Mouse (Mus musculus): Measurements from ENCODE around the gene Sost. TPM values are rescaled to one million over a fixed set of nuclear protein-coding genes. Genes with fewer than 3 reads are reported as not detected.

Sost gene
- not detected in 2 replicates for polyA plus RNA-seq (2014; fragmentation: Nextera tagmentation; extraction: Ambion mirVana)

DNA sequence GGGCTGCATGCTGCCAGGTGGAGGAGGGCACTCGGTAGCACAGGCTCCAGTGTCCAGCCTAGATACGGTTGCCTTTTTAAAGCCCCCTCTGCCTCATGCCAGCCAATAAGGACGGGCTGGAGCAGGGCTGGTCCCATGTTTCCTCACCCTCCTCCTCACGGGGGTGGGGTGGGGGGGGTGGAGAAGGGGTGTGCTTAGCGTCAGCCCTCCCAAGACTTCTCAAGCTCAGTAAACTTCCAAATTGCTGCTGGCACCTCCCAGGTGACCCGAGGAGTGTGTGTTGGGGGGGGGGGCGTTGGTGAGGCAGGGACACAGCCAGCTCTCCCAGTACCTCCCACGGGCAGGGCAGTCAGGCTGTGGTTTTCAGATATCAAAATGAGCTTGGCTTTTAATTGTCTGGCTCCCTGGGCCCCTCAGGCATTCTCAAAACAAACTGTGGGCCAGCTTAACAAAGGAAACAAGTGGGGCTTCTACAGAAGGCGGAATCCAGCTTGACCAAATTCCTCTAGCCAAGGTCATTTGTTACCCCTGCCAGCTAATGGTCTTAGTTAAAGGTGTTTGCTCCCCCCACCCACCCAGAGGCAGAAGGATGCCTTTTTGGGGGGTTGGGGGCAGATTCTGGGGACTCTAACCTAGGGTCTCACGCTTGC is at the start of gene Sost:
Sost (minus strand) TSS at position 51 of the 650 bp plus-strand sequence.
- no peak for ATAC-seq (ENCODE audit: low FRiP score, low TSS enrichment)
- peaks cover 38% of the 10 kb centered on the region for H3K27me3 ChIP-seq (ENCODE audit: control insufficient read depth, insufficient read depth, low read length)
- no peaks in the 10 kb centered on the region for H3K9me3 ChIP-seq (ENCODE audit: control insufficient read depth, low read length)
- H3K4me3 ChIP-seq (replicated peaks; ENCODE audit: low read depth, low read length), result no peak within 1 kb of the TSS
- peaks cover 10% of the 10 kb centered on the region for H3K4me1 ChIP-seq (ENCODE audit: control insufficient read depth, insufficient read depth, low read length)
- no peak within 1 kb of the TSS for H3K4me2 ChIP-seq (ENCODE audit: low read length)
- no peaks in the 10 kb centered on the region for H3K36me3 ChIP-seq (ENCODE audit: control insufficient read depth, insufficient read depth, low read length)
- WGBS, result 24% methylated on average over 10 of the region's 10 CpGs
- DNase-seq, result no peak
- H3K27ac ChIP-seq (replicated peaks; ENCODE audit: low read depth, low read length), result no peak within 1 kb of the TSS
- H3K9ac ChIP-seq (replicated peaks; ENCODE audit: low read length), result no peak within 1 kb of the TSS; the same call in 1 of the 2 replicates

DNA sequence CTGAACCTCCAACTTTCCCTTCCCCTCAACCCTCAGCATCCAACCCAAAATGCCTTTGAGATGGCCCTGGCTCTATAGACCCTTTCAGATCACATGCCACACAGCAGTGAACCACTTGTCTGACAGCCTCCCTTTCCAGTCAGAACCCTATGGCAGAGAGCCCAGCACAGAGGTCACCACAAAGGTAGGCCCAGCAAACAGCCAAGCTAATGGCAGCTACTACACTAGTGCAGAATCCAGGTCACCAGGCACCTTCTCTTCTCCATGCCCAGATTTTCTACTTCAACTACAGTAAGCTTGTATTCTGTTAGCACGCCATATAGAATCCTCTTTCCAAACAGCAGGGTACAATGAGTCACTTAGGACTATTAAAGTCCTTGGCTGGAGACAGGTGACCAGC is 49.3 kb upstream of the Sost start:
- Histone ChIP-seq H3K9me3 (ENCODE audit: control insufficient read depth, low read length) (no peaks in the 10 kb centered on the region), H3K4me3 (replicated peaks; ENCODE audit: low read depth, low read length) (no peak overlapping the region), H3K36me3 (ENCODE audit: control insufficient read depth, insufficient read depth, low read length) (peaks cover 52% of the 10 kb centered on the region), H3K4me1 (ENCODE audit: control insufficient read depth, insufficient read depth, low read length) (no peaks in the 10 kb centered on the region), H3K9ac (replicated peaks; ENCODE audit: low read length) (no peak overlapping the region), H3K4me2 (ENCODE audit: low read length) (no peak overlapping the region), H3K27ac (replicated peaks; ENCODE audit: low read depth, low read length) (no peak overlapping the region), H3K27me3 (ENCODE audit: control insufficient read depth, insufficient read depth, low read length) (no peaks in the 10 kb centered on the region)
- DNase-seq (no peak), ATAC-seq (ENCODE audit: low FRiP score, low TSS enrichment) (no peak)
- WGBS, result 97% methylated on average over 1 of the region's 1 CpGs

DNA sequence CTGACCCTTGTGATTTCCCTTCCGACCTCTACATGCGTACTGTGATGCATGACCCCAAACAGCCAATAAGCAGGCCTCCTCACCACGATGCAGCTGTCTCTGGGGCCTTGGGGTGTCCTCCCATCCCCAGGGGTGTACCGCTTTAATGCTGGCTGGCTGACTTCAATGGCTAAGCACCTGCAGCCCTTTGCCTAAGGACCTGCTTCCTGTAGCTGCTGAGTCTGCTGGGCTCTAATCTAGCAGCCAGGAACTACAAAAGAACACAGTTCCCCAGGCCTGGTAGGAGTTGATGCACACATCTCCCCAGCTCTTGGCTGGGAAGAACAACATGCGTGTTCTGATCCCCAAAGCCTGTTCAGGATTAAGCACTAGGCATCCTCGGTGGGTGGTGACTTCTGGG is 48.7 kb upstream of the Sost start:
- Histone ChIP-seq H3K27me3 (ENCODE audit: control insufficient read depth, insufficient read depth, low read length) (no peaks in the 10 kb centered on the region), H3K9me3 (ENCODE audit: control insufficient read depth, low read length) (no peaks in the 10 kb centered on the region), H3K4me1 (ENCODE audit: control insufficient read depth, insufficient read depth, low read length) (no peaks in the 10 kb centered on the region), H3K36me3 (ENCODE audit: control insufficient read depth, insufficient read depth, low read length) (peaks cover 59% of the 10 kb centered on the region), H3K4me2 (ENCODE audit: low read length) (no peak overlapping the region), H3K9ac (replicated peaks; ENCODE audit: low read length) (no peak overlapping the region), H3K4me3 (replicated peaks; ENCODE audit: low read depth, low read length) (no peak overlapping the region), H3K27ac (replicated peaks; ENCODE audit: low read depth, low read length) (no peak overlapping the region)
- WGBS, result 59% methylated on average over 6 of the region's 6 CpGs
- no peak for ATAC-seq (ENCODE audit: low FRiP score, low TSS enrichment)
- no peak for DNase-seq

DNA sequence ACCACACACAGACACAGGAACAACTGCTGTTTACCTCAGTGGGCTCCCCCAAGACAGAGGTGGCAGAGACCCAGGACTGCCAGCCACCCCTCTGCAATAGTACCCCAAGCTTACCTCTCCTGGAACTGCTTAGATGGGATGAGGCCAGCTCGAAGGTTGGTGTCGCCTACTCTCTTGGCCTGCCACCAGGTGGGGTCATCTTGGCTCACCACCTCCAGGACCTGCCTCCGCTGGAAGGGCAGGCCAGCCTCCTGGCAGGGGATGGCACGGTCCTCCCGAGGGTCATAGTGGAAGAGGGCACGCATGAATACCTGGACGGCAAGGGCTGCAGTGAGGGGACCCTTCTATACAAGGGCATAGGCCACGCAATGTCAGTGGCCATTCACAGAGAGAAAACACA is 46.4 kb upstream of the Sost start:
- no peaks in the 10 kb centered on the region for H3K9me3 ChIP-seq (ENCODE audit: control insufficient read depth, low read length)
- 91% methylated on average over 8 of the region's 8 CpGs for WGBS
- H3K27ac ChIP-seq (replicated peaks; ENCODE audit: low read depth, low read length), result no peak overlapping the region
- H3K27me3 ChIP-seq (ENCODE audit: control insufficient read depth, insufficient read depth, low read length), result no peaks in the 10 kb centered on the region
- H3K9ac ChIP-seq (replicated peaks; ENCODE audit: low read length), result no peak overlapping the region
- no peak overlapping the region for H3K4me3 ChIP-seq (replicated peaks; ENCODE audit: low read depth, low read length)
- H3K36me3 ChIP-seq (ENCODE audit: control insufficient read depth, insufficient read depth, low read length), result peaks cover 76% of the 10 kb centered on the region
- DNase-seq, result no peak
- H3K4me1 ChIP-seq (ENCODE audit: control insufficient read depth, insufficient read depth, low read length), result no peaks in the 10 kb centered on the region
- ATAC-seq (ENCODE audit: low FRiP score, low TSS enrichment), result no peak
- H3K4me2 ChIP-seq (ENCODE audit: low read length), result no peak overlapping the region

DNA sequence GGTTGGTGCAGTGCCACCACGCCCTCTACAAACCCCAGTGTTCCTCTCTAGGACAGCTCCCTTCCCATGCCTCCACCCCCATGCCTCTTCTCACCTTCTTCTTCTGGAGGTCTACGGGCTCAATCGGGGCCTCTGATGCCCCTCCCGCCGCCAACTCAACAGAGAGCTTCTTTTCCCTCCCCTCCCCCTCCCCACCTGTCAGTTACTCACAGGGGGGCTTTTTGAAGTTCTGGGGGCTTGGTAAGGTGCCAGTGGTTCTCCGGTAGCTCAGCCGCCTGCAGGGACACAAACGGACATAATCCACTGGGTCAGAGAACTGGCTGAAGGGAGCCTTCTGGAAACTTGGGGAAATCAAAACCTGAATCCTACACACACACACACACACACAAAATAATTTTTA is 44.7 kb upstream of the Sost start:
- no peaks in the 10 kb centered on the region for H3K9me3 ChIP-seq (ENCODE audit: control insufficient read depth, low read length)
- H3K27me3 ChIP-seq (ENCODE audit: control insufficient read depth, insufficient read depth, low read length), result no peaks in the 10 kb centered on the region
- H3K27ac ChIP-seq (replicated peaks; ENCODE audit: low read depth, low read length), result no peak overlapping the region
- H3K4me2 ChIP-seq (ENCODE audit: low read length), result no peak overlapping the region
- H3K9ac ChIP-seq (replicated peaks; ENCODE audit: low read length), result no peak overlapping the region
- H3K4me1 ChIP-seq (ENCODE audit: control insufficient read depth, insufficient read depth, low read length), result no peaks in the 10 kb centered on the region
- 78% methylated on average over 8 of the region's 8 CpGs for WGBS
- no peak for ATAC-seq (ENCODE audit: low FRiP score, low TSS enrichment)
- peaks cover 81% of the 10 kb centered on the region for H3K36me3 ChIP-seq (ENCODE audit: control insufficient read depth, insufficient read depth, low read length)
- DNase-seq, result no peak
- H3K4me3 ChIP-seq (replicated peaks; ENCODE audit: low read depth, low read length), result no peak overlapping the region

DNA sequence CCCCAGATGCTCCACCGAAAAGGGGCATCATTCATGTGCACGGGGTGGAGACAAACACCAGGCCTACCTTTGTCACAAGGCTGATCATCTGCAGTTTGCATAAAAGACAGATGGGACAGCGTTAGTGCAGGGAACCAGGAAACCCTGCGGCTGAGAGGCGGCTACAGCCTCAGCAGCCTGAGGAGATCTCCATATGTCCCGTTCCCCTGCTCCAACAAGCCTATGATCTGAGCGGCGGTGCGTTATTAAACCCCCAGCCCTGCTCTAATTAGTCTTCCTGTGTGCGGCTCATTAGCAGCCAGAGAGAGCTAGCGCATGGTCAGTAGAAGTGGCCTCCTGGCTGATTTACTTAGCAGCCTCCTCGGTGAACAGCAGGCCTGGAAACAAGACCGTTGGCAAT is 43.3 kb upstream of the Sost start:
- ATAC-seq (ENCODE audit: low FRiP score, low TSS enrichment), result peak; percentile 46
- 54% methylated on average over 13 of the region's 13 CpGs for WGBS
- H3K9me3 ChIP-seq (ENCODE audit: control insufficient read depth, low read length), result no peaks in the 10 kb centered on the region
- H3K4me1 ChIP-seq (ENCODE audit: control insufficient read depth, insufficient read depth, low read length), result no peaks in the 10 kb centered on the region
- H3K36me3 ChIP-seq (ENCODE audit: control insufficient read depth, insufficient read depth, low read length), result peaks cover 87% of the 10 kb centered on the region
- 0 out of 2 replicates have a peak overlapping the region, but pooled peaks have one; percentile 3 for H3K9ac ChIP-seq (replicated peaks; ENCODE audit: low read length)
- H3K27me3 ChIP-seq (ENCODE audit: control insufficient read depth, insufficient read depth, low read length), result no peaks in the 10 kb centered on the region
- H3K27ac ChIP-seq (replicated peaks; ENCODE audit: low read depth, low read length), result peak overlapping the region; percentile 76
- DNase-seq, result peak; percentile 61
- H3K4me2 ChIP-seq (ENCODE audit: low read length), result no peak overlapping the region
- H3K4me3 ChIP-seq (replicated peaks; ENCODE audit: low read depth, low read length), result no peak overlapping the region

DNA sequence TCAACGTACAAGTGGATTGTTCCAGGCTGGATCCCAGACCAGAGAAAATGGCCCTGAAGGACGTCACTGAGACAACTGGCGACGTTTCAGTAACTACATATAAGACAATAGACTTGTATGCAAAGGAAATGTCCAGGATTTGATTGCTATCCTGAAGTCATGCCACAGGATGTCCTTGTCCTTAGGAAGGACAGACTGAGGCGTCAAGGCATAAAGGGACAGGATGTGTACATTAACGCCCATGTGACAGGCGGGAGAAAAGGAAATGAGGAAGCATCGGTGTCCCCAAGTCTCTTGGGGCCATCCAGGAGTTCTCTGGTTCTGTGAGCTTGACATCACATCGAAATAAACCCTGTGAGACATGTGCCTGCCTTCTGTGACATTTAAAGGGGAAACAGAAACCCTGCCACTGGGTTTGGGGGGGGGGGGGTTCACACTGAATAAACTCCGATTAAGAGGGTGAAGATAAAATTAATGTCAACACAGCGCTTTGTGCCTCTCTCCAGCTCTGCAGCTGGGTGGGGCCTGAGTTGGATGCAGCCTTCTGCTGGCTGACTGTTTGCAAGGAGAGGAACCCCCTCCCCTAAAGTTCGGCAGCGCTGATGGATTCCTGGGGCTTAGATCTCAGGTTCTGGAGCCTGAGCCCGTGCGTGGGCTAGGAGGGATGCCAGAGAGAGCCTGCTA is 42.3 kb upstream of the Sost start:
- H3K4me2 ChIP-seq (ENCODE audit: low read length), result no peak overlapping the region
- no peaks in the 10 kb centered on the region for H3K4me1 ChIP-seq (ENCODE audit: control insufficient read depth, insufficient read depth, low read length)
- WGBS, result 85% methylated on average over 15 of the region's 15 CpGs
- H3K27me3 ChIP-seq (ENCODE audit: control insufficient read depth, insufficient read depth, low read length), result no peaks in the 10 kb centered on the region
- no peaks in the 10 kb centered on the region for H3K9me3 ChIP-seq (ENCODE audit: control insufficient read depth, low read length)
- H3K27ac ChIP-seq (replicated peaks; ENCODE audit: low read depth, low read length), result no peak overlapping the region
- H3K4me3 ChIP-seq (replicated peaks; ENCODE audit: low read depth, low read length), result no peak overlapping the region
- no peak overlapping the region for H3K9ac ChIP-seq (replicated peaks; ENCODE audit: low read length)
- no peak for ATAC-seq (ENCODE audit: low FRiP score, low TSS enrichment)
- DNase-seq, result no peak
- H3K36me3 ChIP-seq (ENCODE audit: control insufficient read depth, insufficient read depth, low read length), result peaks cover 85% of the 10 kb centered on the region

DNA sequence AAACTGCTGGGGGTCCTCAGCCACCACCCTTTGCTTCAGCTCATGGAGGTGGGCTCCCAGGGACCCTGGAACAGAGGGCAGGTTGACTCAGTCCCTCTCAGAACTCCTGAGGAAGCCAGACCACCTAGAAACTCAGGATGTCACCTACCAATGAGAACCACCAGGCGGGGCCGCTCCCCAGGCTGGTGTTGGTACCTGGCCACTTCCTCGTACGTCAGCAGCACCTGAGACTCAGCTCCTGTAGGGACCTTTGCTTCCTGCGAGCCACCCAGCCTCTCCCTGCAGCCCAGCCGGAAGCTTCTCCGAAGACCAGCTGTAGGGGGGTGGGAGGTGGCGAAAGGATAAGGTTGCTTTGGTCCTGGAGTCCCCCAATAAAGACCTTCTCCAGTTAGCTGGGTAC is 41.6 kb upstream of the Sost start:
- H3K4me3 ChIP-seq (replicated peaks; ENCODE audit: low read depth, low read length), result no peak overlapping the region
- no peaks in the 10 kb centered on the region for H3K4me1 ChIP-seq (ENCODE audit: control insufficient read depth, insufficient read depth, low read length)
- H3K4me2 ChIP-seq (ENCODE audit: low read length), result no peak overlapping the region
- no peak for DNase-seq
- H3K27me3 ChIP-seq (ENCODE audit: control insufficient read depth, insufficient read depth, low read length), result no peaks in the 10 kb centered on the region
- H3K9me3 ChIP-seq (ENCODE audit: control insufficient read depth, low read length), result no peaks in the 10 kb centered on the region
- WGBS, result 94% methylated on average over 8 of the region's 8 CpGs
- H3K9ac ChIP-seq (replicated peaks; ENCODE audit: low read length), result no peak overlapping the region
- no peak overlapping the region for H3K27ac ChIP-seq (replicated peaks; ENCODE audit: low read depth, low read length)
- ATAC-seq (ENCODE audit: low FRiP score, low TSS enrichment), result no peak
- peaks cover 85% of the 10 kb centered on the region for H3K36me3 ChIP-seq (ENCODE audit: control insufficient read depth, insufficient read depth, low read length)

DNA sequence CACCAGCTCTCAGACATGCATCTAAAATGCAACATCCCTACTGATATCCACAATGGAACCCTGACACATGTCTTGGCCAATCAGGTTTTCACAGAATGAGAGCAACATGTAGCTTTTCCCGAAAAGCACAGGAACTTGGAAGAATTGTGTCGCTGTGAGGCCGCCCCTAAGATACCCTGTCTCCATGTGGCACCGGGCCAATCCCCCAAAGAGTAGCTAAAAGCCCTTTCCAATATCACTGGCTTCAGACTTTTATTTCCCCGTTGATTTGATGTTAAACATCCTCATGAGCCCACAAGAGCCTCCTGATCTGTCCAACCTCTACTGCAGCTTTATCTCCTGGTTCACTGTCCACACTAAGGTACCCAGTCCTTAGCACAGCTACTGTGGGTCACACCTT is 39.9 kb upstream of the Sost start:
- Histone ChIP-seq H3K27me3 (ENCODE audit: control insufficient read depth, insufficient read depth, low read length) (no peaks in the 10 kb centered on the region), H3K9me3 (ENCODE audit: control insufficient read depth, low read length) (no peaks in the 10 kb centered on the region), H3K4me2 (ENCODE audit: low read length) (no peak overlapping the region), H3K4me3 (replicated peaks; ENCODE audit: low read depth, low read length) (no peak overlapping the region), H3K36me3 (ENCODE audit: control insufficient read depth, insufficient read depth, low read length) (peaks cover 71% of the 10 kb centered on the region), H3K4me1 (ENCODE audit: control insufficient read depth, insufficient read depth, low read length) (no peaks in the 10 kb centered on the region), H3K27ac (replicated peaks; ENCODE audit: low read depth, low read length) (0 out of 2 replicates have a peak overlapping the region, but pooled peaks have one; percentile 17), H3K9ac (replicated peaks; ENCODE audit: low read length) (no peak overlapping the region)
- peak; percentile 32 for DNase-seq
- 57% methylated on average over 5 of the region's 5 CpGs for whole genome bisulfite sequencing
- ATAC-seq (ENCODE audit: low FRiP score, low TSS enrichment), result no peak
